Mouse (Mus musculus) cerebellum, adult 11-12 months (tissue): ENCODE results near the gene Lcp2.

Experiments used
- DNase-seq: peaks from one replicate; pipeline ENCODE4 v3.0.0; 2022

The Lcp2 gene

GRCm38 (mm10) chr11:34048375-34049124, 1.8 kb downstream of the Lcp2 start:
- no peak for DNase-seq

- DNase-seq = no peak
Observed at GRCm38 (mm10) chr11:34049125-34049379, 2.3 kb downstream of the Lcp2 start.

- DNase-seq = no peak
Observed at GRCm38 (mm10) chr11:34050063-34050462, 3.3 kb downstream of the Lcp2 start.

GRCm38 (mm10) chr11:34050643-34051042, 3.9 kb downstream of the Lcp2 start:
- DNase-seq = no peak

GRCm38 (mm10) chr11:34053031-34053818, 6.5 kb downstream of the Lcp2 start:
- DNase-seq = no peak

- DNase-seq = no peak
Observed at GRCm38 (mm10) chr11:34054031-34054727, 7.5 kb downstream of the Lcp2 start.

GRCm38 (mm10) chr11:34056715-34057114, 10.0 kb downstream of the Lcp2 start:
- no peak for DNase-seq

- DNase-seq = no peak
Observed at GRCm38 (mm10) chr11:34058332-34058731, 11.6 kb downstream of the Lcp2 start.

GRCm38 (mm10) chr11:34058960-34059359, 12.2 kb downstream of the Lcp2 start:
- no peak for DNase-seq

GRCm38 (mm10) chr11:34061740-34062139, 15.0 kb downstream of the Lcp2 start:
- no peak for DNase-seq

- no peak for DNase-seq
Observed at GRCm38 (mm10) chr11:34063257-34063656, 16.5 kb downstream of the Lcp2 start.

- no peak for DNase-seq
Observed at GRCm38 (mm10) chr11:34063702-34064485, 17.2 kb downstream of the Lcp2 start.

GRCm38 (mm10) chr11:34070596-34070995, 23.9 kb downstream of the Lcp2 start:
- no peak for DNase-seq

GRCm38 (mm10) chr11:34072309-34072708, 25.6 kb downstream of the Lcp2 start:
- DNase-seq = no peak

- DNase-seq = peak; percentile 6
Observed at GRCm38 (mm10) chr11:34073776-34074175, 27.1 kb downstream of the Lcp2 start.

GRCm38 (mm10) chr11:34077870-34078269, 31.1 kb downstream of the Lcp2 start:
- DNase-seq = no peak

GRCm38 (mm10) chr11:34078581-34078980, 31.9 kb downstream of the Lcp2 start:
- no peak for DNase-seq

- DNase-seq = no peak
Observed at GRCm38 (mm10) chr11:34079542-34080464, 33.1 kb downstream of the Lcp2 start.

- no peak for DNase-seq
Observed at GRCm38 (mm10) chr11:34083795-34084194, 37.1 kb downstream of the Lcp2 start.

- DNase-seq = no peak
Observed at GRCm38 (mm10) chr11:34084639-34085038, 37.9 kb downstream of the Lcp2 start.

- no peak for DNase-seq
Observed at GRCm38 (mm10) chr11:34086164-34086751, 39.5 kb downstream of the Lcp2 start.

- no peak for DNase-seq
Observed at GRCm38 (mm10) chr11:34087064-34087463, 40.3 kb downstream of the Lcp2 start.
